Mouse (Mus musculus) ES-Bruce4 (cell line): Measurements from ENCODE around the gene Emp3. TPM values are rescaled to one million over a fixed set of nuclear protein-coding genes. Genes with fewer than 3 reads are reported as not detected.

Source experiments
- H3K27ac ChIP-seq: 2 replicates; pipeline ENCODE4 v1.5.1; 2012; ENCODE audit warnings: low read length, inconsistent platforms; ENCODE audit not compliant: insufficient read depth
- H3K27me3 ChIP-seq: 2 replicates; pipeline ENCODE4 v1.6.1; 2012; ENCODE audit warnings: mild to moderate bottlenecking, low read length, inconsistent platforms; ENCODE audit not compliant: control insufficient read depth, poor library complexity, insufficient read depth, severe bottlenecking
- H3K36me3 ChIP-seq: 2 replicates; pipeline ENCODE4 v1.6.1; 2012; ENCODE audit warnings: inconsistent platforms, mild to moderate bottlenecking, low read length, moderate library complexity; ENCODE audit not compliant: control insufficient read depth, poor library complexity, insufficient read depth, severe bottlenecking
- H3K4me1 ChIP-seq: one replicate; pipeline ENCODE4 v1.8.1; 2011; ENCODE audit warnings: low read length; ENCODE audit not compliant: control insufficient read depth, insufficient read depth
- H3K4me3 ChIP-seq: 2 replicates; pipeline ENCODE4 v1.5.1; 2011; ENCODE audit warnings: low read depth, mild to moderate bottlenecking, low read length
- H3K9ac ChIP-seq: 2 replicates; pipeline ENCODE4 v1.6.1; 2012; ENCODE audit warnings: low read depth, mild to moderate bottlenecking, inconsistent platforms; ENCODE audit not compliant: poor library complexity, severe bottlenecking
- H3K9me3 ChIP-seq: replicated peaks from 2 replicates; pipeline ENCODE4 v1.6.1; 2012; ENCODE audit warnings: mild to moderate bottlenecking, low read length, inconsistent platforms; ENCODE audit not compliant: control insufficient read depth, poor library complexity, insufficient read depth, severe bottlenecking
- CTCF ChIP-seq: IDR thresholded peaks from one replicate; pipeline ENCODE4 v1.8.1; 2011; ENCODE audit warnings: low read depth, low read length
- EP300 ChIP-seq: IDR thresholded peaks from 2 replicates; pipeline ENCODE4 v1.6.1; 2011; ENCODE audit warnings: low read depth, low read length; ENCODE audit not compliant: insufficient read depth
- POLR2A ChIP-seq: IDR thresholded peaks from one replicate; pipeline ENCODE4 v1.8.1; 2011; ENCODE audit warnings: low read length; ENCODE audit not compliant: insufficient read depth
- polyA plus RNA-seq: library from polyadenylated mRNA; stranded (reverse); fragments of >200 nt; gene quantifications from 2 replicates; pipeline ENCODE4 v1.2.4, GENCODE M21; 2011; ENCODE audit warnings: low read depth; ENCODE audit not compliant: missing spikeins, insufficient read depth, insufficient read length

Gene Emp3
- polyA plus RNA-seq, 1 experiment, result 10.6 TPM

GRCm38 (mm10) chr7:45917926-45918325, 3.3 kb downstream of the Emp3 start:
- TF ChIP-seq CTCF (no peak), EP300 (no peak), POLR2A (no peak)
- H3K9me3 ChIP-seq, result no peaks in the 10 kb centered on the region
- H3K36me3 ChIP-seq, result no peaks in the 10 kb centered on the region
- no peaks in the 10 kb centered on the region for H3K27me3 ChIP-seq
- H3K9ac ChIP-seq, result no peak overlapping the region
- H3K27ac ChIP-seq, result no peak overlapping the region
- H3K4me3 ChIP-seq, result no peak overlapping the region
- H3K4me1 ChIP-seq, result peaks cover 2% of the 10 kb centered on the region

GRCm38 (mm10) chr7:45917004-45917704, 4.0 kb downstream of the Emp3 start:
- Histone ChIP-seq H3K27me3 (no peaks in the 10 kb centered on the region), H3K9ac (peak overlapping the region; percentile 19; the same call in 1 of the 2 replicates), H3K4me3 (peak overlapping the region; percentile 18; the same call in 1 of the 2 replicates), H3K4me1 (peaks cover 1% of the 10 kb centered on the region), H3K27ac (no peak overlapping the region; the same call in 1 of the 2 replicates), H3K36me3 (no peaks in the 10 kb centered on the region), H3K9me3 (no peaks in the 10 kb centered on the region)
- no peak for TF ChIP-seq EP300
- TF ChIP-seq POLR2A, result no peak
- TF ChIP-seq CTCF, result no peak

GRCm38 (mm10) chr7:45916056-45917003, 4.9 kb downstream of the Emp3 start:
- no peaks in the 10 kb centered on the region for H3K4me1 ChIP-seq

GRCm38 (mm10) chr7:45915011-45915410, 6.2 kb downstream of the Emp3 start:
- Histone ChIP-seq H3K9ac (no peak overlapping the region), H3K4me3 (no peak overlapping the region), H3K27me3 (no peaks in the 10 kb centered on the region), H3K27ac (no peak overlapping the region), H3K4me1 (no peaks in the 10 kb centered on the region), H3K36me3 (no peaks in the 10 kb centered on the region), H3K9me3 (no peaks in the 10 kb centered on the region)
- TF ChIP-seq EP300, result no peak
- no peak for TF ChIP-seq CTCF
- TF ChIP-seq POLR2A, result no peak

More at GRCm38 (mm10) chr7:45916056-45917003, 4.9 kb downstream of the Emp3 start:
- TF ChIP-seq EP300 (no peak), POLR2A (no peak), CTCF (no peak)
- H3K4me3 ChIP-seq, result peak overlapping the region; percentile 27
- H3K36me3 ChIP-seq, result no peaks in the 10 kb centered on the region
- H3K9me3 ChIP-seq, result no peaks in the 10 kb centered on the region
- no peak overlapping the region for H3K9ac ChIP-seq
- no peaks in the 10 kb centered on the region for H3K27me3 ChIP-seq
- no peak overlapping the region for H3K27ac ChIP-seq

- Histone ChIP-seq H3K4me3 (no peak overlapping the region), H3K27ac (no peak overlapping the region), H3K9ac (no peak overlapping the region), H3K9me3 (no peaks in the 10 kb centered on the region), H3K36me3 (no peaks in the 10 kb centered on the region), H3K27me3 (no peaks in the 10 kb centered on the region), H3K4me1 (no peaks in the 10 kb centered on the region)
- TF ChIP-seq POLR2A (no peak), CTCF (no peak), EP300 (no peak)
These were observed 7.1 kb downstream of the Emp3 start for GRCm38 (mm10) chr7:45914067-45914466.

GRCm38 (mm10) chr7:45909145-45909544, 12.1 kb downstream of the Emp3 start:
- H3K27ac ChIP-seq, result no peak overlapping the region
- H3K4me1 ChIP-seq, result no peaks in the 10 kb centered on the region
- H3K36me3 ChIP-seq, result peaks cover 3% of the 10 kb centered on the region; the same call in 1 of the 2 replicates
- TF ChIP-seq POLR2A (no peak), EP300 (no peak), CTCF (no peak)
- no peak overlapping the region for H3K4me3 ChIP-seq
- H3K9me3 ChIP-seq, result no peaks in the 10 kb centered on the region
- H3K9ac ChIP-seq, result no peak overlapping the region
- H3K27me3 ChIP-seq, result no peaks in the 10 kb centered on the region
